9 mouse cellular contexts compared by ENCODE assay signal in genomic region chr2:156324116-156324588, GRCm38 (mm10). TPM values are rescaled to one million over a fixed set of nuclear protein-coding genes. Genes with fewer than 3 reads are reported as not detected.
DNase-seq lines count a peak whose midpoint lies in the region; ATAC-seq and TF ChIP-seq lines count a peak whose summit lies in the region.
"Had no signal": no experiment of that assay in that cellular context is flagged by ENCODE, and none has a peak within 500 bp of the region (broad histone marks: within the 10 kb centered on the region; RNA-seq: fewer than 3 reads in every experiment).

No protein-coding gene starts in this region.

- peaks cover 1% of the 10 kb centered on the region; the same call in 1 of the 2 replicates for H3K4me1 ChIP-seq in spleen, adult 2 months (ENCODE audit: control insufficient read depth, insufficient read depth, insufficient read length)
- no peaks in the 10 kb centered on the region for H3K4me1 ChIP-seq in midbrain, embryonic 11.5 days (ENCODE audit: control insufficient read depth, insufficient read depth, low read length)
- H3K4me1 ChIP-seq: midbrain, embryonic 12.5 days had no signal

- no peaks in the 10 kb centered on the region for H3K27me3 ChIP-seq in spleen, adult 2 months (ENCODE audit: control insufficient read depth, insufficient read depth, low read length)
- H3K27me3 ChIP-seq in midbrain, embryonic 11.5 days (ENCODE audit: control insufficient read depth, insufficient read depth, low read length): no peaks in the 10 kb centered on the region
- H3K27me3 ChIP-seq: midbrain, embryonic 12.5 days had no signal

- DNase-seq in spleen, adult 2 months (ENCODE audit: low read depth in 1 of 2, low spot score in 2 of 2): no peak
- no peak for DNase-seq in spleen, adult 18-20 months
- peak; percentile 50 for DNase-seq in gonadal fat pad, adult 2 months (ENCODE audit: low read depth)
- DNase-seq in kidney, postnatal 4 days: peak; percentile 41 to 55
- DNase-seq in lung, postnatal 36 days: peak; percentile 78
- no peak for DNase-seq in midbrain, embryonic 11.5 days (ENCODE audit: low spot score, missing footprints)
- DNase-seq in thymus, postnatal 36 days: no peak

- no peak overlapping the region for H3K4me3 ChIP-seq in spleen, adult 2 months (ENCODE audit: extremely low read depth, insufficient read depth, insufficient read length)
- H3K4me3 ChIP-seq in midbrain, embryonic 11.5 days (ENCODE audit: low read depth, low read length): no peak overlapping the region
- H3K4me3 ChIP-seq: midbrain, embryonic 12.5 days had no signal

- peak overlapping the region; percentile 41; the same call in 1 of the 2 replicates for H3K27ac ChIP-seq in spleen, adult 2 months (ENCODE audit: insufficient read depth, low read length)
- no peak overlapping the region for H3K27ac ChIP-seq in midbrain, embryonic 11.5 days (ENCODE audit: low read depth, low read length)
- H3K27ac ChIP-seq: midbrain, embryonic 12.5 days had no signal

- H3K9me3 ChIP-seq in midbrain, embryonic 11.5 days (ENCODE audit: control insufficient read depth, low read length): no peaks in the 10 kb centered on the region
- H3K9me3 ChIP-seq: midbrain, embryonic 12.5 days had no signal

- peaks cover 2% of the 10 kb centered on the region; the same call in 1 of the 2 replicates for H3K36me3 ChIP-seq in spleen, adult 2 months (ENCODE audit: control insufficient read depth, insufficient read depth, low read length)
- H3K36me3 ChIP-seq in midbrain, embryonic 11.5 days (ENCODE audit: control insufficient read depth, insufficient read depth, low read length): no peaks in the 10 kb centered on the region

- no peak for TF ChIP-seq CTCF in spleen, adult 2 months (IDR thresholded peaks at IDR 0.05; ENCODE audit: extremely low read depth, insufficient read depth, insufficient read length, insufficient replicate concordance)

- no peak for TF ChIP-seq POLR2A in spleen, adult 2 months (IDR thresholded peaks at IDR 0.05; ENCODE audit: low read depth, low read length)

- no peak for ATAC-seq in midbrain, embryonic 11.5 days (ENCODE audit: low FRiP score)
- no peak for ATAC-seq in erythroid progenitor cell, adult 5-6 weeks (replicated peaks; ENCODE audit: low FRiP score, poor library complexity, severe bottlenecking)

- WGBS in spleen, adult 2 months: 33% methylated on average over 6 of the region's 6 CpGs
- 74% methylated on average over 6 of the region's 6 CpGs for WGBS in midbrain, embryonic 11.5 days

- H3K9ac ChIP-seq in midbrain, embryonic 11.5 days (ENCODE audit: low read length): no peak overlapping the region
- H3K9ac ChIP-seq: midbrain, embryonic 12.5 days had no signal

- H3K4me2 ChIP-seq in midbrain, embryonic 11.5 days: no peak overlapping the region
- H3K4me2 ChIP-seq: midbrain, embryonic 12.5 days had no signal

RNA-seq across cellular contexts. Expression of gene Scand1, which starts 11.6 kb away (rescaled TPM):
- 167 and 366 TPM in 2 replicates for polyA plus RNA-seq in spleen, adult 2 months (2012; rRNA removed)
- 118 and 181 TPM in 2 replicates for polyA plus RNA-seq in gonadal fat pad, adult 2 months (2012; rRNA removed)
- polyA plus RNA-seq in midbrain, embryonic 11.5 days (2014; fragmentation: Nextera tagmentation; extraction: Ambion mirVana): 85.3 and 93.4 TPM in 2 replicates
- 3.8 TPM in 1 of 2 replicates, not detected in the other for total RNA-seq in erythroid progenitor cell, adult 5-6 weeks (2015; ENCODE audit: low replicate concordance)
- 1.4 and 2.8 TPM in 2 replicates for total RNA-seq in erythroid progenitor cell, adult 5-6 weeks (2017; ENCODE audit: low replicate concordance)

RNA-seq across cellular contexts. Expression of gene Cnbd2, which starts 12.1 kb away (rescaled TPM):
- polyA plus RNA-seq in spleen, adult 2 months (2012; rRNA removed): 2.0 and 2.2 TPM in 2 replicates
- polyA plus RNA-seq in gonadal fat pad, adult 2 months (2012; rRNA removed): 1.3 and 2.1 TPM in 2 replicates
- 3.3 and 4.2 TPM in 2 replicates for polyA plus RNA-seq in midbrain, embryonic 11.5 days (2014; fragmentation: Nextera tagmentation; extraction: Ambion mirVana)
- total RNA-seq in erythroid progenitor cell, adult 5-6 weeks (2015; ENCODE audit: low replicate concordance): 5.4 TPM in 1 of 2 replicates, not detected in the other
- 3.1 TPM in 1 of 2 replicates, not detected in the other for total RNA-seq in erythroid progenitor cell, adult 5-6 weeks (2017; ENCODE audit: low replicate concordance)

Comparison
In these comparisons a context has a peak if more than half of its experiments do, and no peak if none do; other contexts are left out.
1. DNase-seq: peak in gonadal fat pad, adult 2 months (single experiment), kidney, postnatal 4 days (2 of 2) and lung, postnatal 36 days (single experiment); none in spleen, adult 2 months (0 of 2), spleen, adult 18-20 months (0 of 2), midbrain, embryonic 11.5 days (single experiment) and thymus, postnatal 36 days (0 of 2).